Mouse (Mus musculus): ENCODE results near the gene Capn2. TPM values are rescaled to one million over a fixed set of nuclear protein-coding genes. Genes with fewer than 3 reads are reported as not detected.

The Capn2 gene
- total and polyA plus RNA-seq, 2 experiments from 2014 or later, result 82.1 to 88.2 TPM

DNA sequence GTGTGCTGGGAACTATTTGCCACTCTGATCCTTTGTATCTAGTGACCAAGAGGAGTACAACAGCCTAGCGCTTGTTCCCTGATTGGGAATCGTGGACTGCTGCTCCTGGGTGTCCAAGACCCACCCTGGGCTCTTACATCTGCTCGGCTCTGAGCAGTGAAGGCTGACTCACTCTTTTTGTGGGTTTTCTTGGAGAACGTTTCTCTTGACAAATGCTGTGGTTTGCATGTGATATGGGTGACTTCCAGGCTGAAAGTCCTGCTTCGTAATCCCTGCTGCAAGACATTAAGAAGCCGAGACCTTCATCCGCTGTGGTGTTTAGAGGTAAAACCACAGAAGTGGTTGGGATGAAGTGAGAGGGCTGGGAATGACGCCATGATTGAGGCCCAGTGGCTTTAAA is 25.7 kb upstream of the Capn2 start:
- Histone ChIP-seq H3K27ac (ENCODE audit: low read depth, low read length) (no peak overlapping the region), H3K27me3 (ENCODE audit: insufficient read depth, low read length) (no peaks in the 10 kb centered on the region), H3K4me3 (ENCODE audit: low read depth, low read length) (no peak overlapping the region), H3K9me3 (ENCODE audit: low read length) (no peaks in the 10 kb centered on the region), H3K36me3 (ENCODE audit: insufficient read depth, low read length) (no peaks in the 10 kb centered on the region), H3K4me1 (ENCODE audit: insufficient read depth, low read length) (no peaks in the 10 kb centered on the region), H3K4me2 (ENCODE audit: low read depth, low read length, poor library complexity, severe bottlenecking) (no peak overlapping the region), H3K9ac (replicated peaks; ENCODE audit: low read length, poor library complexity, severe bottlenecking) (no peak overlapping the region)
- DNase-seq (ENCODE audit: low spot score) (no peak), ATAC-seq (ENCODE audit: low FRiP score) (no peak)
- WGBS, result 82% methylated on average over 8 of the region's 8 CpGs
- TF ChIP-seq CTCF (IDR thresholded peaks at IDR 0.05), result no peak

DNA sequence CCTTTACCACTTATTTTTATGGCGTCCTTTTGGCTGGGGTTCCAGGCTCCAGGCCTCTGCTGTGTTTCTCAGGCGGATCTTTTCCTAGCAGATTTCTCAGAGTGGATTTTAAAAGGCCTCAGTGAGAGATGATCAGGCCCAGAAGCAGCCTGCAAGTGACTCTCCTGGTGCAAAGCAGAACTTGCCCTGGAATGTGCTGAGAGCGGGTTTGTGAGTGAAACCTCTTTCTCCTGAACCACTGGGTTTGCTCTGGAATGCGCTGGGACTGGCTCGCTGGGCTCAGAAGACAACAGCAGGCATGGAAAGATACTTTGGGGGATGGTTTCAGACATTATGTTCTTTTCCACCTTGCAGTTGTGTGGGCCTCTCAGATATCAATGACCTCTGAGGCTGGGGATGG is 24.7 kb upstream of the Capn2 start:
- H3K9me3 ChIP-seq (ENCODE audit: low read length), result no peaks in the 10 kb centered on the region
- TF ChIP-seq CTCF (IDR thresholded peaks at IDR 0.05), result no peak
- WGBS, result 79% methylated on average over 5 of the region's 5 CpGs
- no peak overlapping the region for H3K4me3 ChIP-seq (ENCODE audit: low read depth, low read length)
- no peak overlapping the region for H3K27ac ChIP-seq (ENCODE audit: low read depth, low read length)
- no peaks in the 10 kb centered on the region for H3K27me3 ChIP-seq (ENCODE audit: insufficient read depth, low read length)
- ATAC-seq (ENCODE audit: low FRiP score) (no peak), DNase-seq (ENCODE audit: low spot score) (no peak)
- H3K4me2 ChIP-seq (ENCODE audit: low read depth, low read length, poor library complexity, severe bottlenecking), result no peak overlapping the region
- no peaks in the 10 kb centered on the region for H3K36me3 ChIP-seq (ENCODE audit: insufficient read depth, low read length)
- H3K9ac ChIP-seq (replicated peaks; ENCODE audit: low read length, poor library complexity, severe bottlenecking), result no peak overlapping the region
- no peaks in the 10 kb centered on the region for H3K4me1 ChIP-seq (ENCODE audit: insufficient read depth, low read length)

DNA sequence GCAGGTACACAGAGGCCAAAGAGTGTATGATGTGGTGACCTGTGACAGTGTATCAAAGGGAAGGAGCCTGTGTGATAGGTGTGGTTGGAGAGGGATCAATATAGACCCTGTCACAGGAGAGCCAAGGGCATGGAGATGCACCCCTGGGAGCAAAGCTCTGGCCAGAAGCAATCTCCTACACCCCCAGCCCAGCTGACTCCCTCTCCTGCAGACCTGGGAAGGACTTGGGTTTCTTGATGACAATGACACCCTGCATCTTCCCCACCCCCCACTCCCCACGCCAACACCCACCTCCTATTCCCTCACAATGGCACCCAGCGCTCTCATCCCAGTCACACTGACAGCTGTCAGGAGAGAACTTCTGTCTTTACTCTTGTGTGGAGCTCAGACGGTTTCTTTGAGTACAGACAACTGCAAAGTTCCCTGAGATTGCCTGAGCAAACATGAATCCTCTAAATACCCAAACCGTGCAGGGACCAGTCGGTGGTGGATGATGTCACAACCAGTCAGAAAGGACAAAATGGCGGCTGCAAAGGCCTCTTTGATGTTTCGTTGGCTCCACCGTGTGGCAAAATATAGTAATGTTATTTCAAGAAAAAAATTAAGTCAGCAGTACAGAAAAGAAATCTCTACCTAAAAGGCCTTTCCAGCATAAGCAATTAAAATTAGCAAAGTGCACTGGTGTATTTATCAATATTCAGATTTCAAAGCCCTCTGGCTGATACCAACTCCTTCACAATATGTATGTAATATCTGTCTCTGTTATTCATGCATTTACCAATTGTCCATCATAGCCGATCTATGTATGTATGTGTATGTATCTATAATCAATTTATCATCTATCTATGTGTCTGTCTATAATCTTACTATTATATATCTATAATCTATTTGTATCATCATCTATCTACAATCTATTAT is 21.9 kb upstream of the Capn2 start:
- TF ChIP-seq CTCF (IDR thresholded peaks at IDR 0.05), result peak; percentile 85
- H3K4me1 ChIP-seq (ENCODE audit: insufficient read depth, low read length), result no peaks in the 10 kb centered on the region
- peak overlapping the region; percentile 57 for H3K27ac ChIP-seq (ENCODE audit: low read depth, low read length)
- peak overlapping the region; percentile 51 for H3K4me2 ChIP-seq (ENCODE audit: low read depth, low read length, poor library complexity, severe bottlenecking)
- peak; percentile 84 for ATAC-seq (ENCODE audit: low FRiP score)
- no peaks in the 10 kb centered on the region for H3K9me3 ChIP-seq (ENCODE audit: low read length)
- 18% methylated on average over 9 of the region's 9 CpGs for WGBS
- no peaks in the 10 kb centered on the region for H3K36me3 ChIP-seq (ENCODE audit: insufficient read depth, low read length)
- peak; percentile 95 for DNase-seq (ENCODE audit: low spot score)
- H3K27me3 ChIP-seq (ENCODE audit: insufficient read depth, low read length), result no peaks in the 10 kb centered on the region
- H3K9ac ChIP-seq (replicated peaks; ENCODE audit: low read length, poor library complexity, severe bottlenecking), result peak overlapping the region; percentile 48
- peak overlapping the region; percentile 29 for H3K4me3 ChIP-seq (ENCODE audit: low read depth, low read length)

DNA sequence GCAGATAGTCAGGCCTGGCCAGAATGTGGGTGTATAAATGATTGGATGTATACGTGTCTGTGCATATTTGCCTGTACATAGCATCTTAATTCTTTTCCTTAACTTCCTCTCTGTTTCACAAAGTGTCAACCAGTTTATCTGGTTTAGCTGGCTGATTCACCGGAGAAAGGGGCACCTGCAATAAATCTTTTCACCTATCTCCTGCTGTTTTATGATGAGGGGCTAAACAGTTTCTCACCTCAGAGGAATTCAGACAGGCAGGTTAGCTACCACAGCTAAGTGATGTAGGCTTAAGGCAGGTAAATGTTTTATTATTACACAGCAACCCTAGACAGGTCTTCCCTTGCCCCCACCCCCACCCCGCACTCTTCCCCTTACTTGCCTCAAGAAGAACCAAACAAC is 17.7 kb upstream of the Capn2 start:
- ATAC-seq (ENCODE audit: low FRiP score), result no peak
- H3K4me2 ChIP-seq (ENCODE audit: low read depth, low read length, poor library complexity, severe bottlenecking), result no peak overlapping the region
- H3K27ac ChIP-seq (ENCODE audit: low read depth, low read length), result no peak overlapping the region
- DNase-seq (ENCODE audit: low spot score), result no peak
- H3K9ac ChIP-seq (replicated peaks; ENCODE audit: low read length, poor library complexity, severe bottlenecking), result no peak overlapping the region
- 86% methylated on average over 3 of the region's 3 CpGs for WGBS
- no peaks in the 10 kb centered on the region for H3K4me1 ChIP-seq (ENCODE audit: insufficient read depth, low read length)
- no peaks in the 10 kb centered on the region for H3K36me3 ChIP-seq (ENCODE audit: insufficient read depth, low read length)
- H3K4me3 ChIP-seq (ENCODE audit: low read depth, low read length), result no peak overlapping the region
- no peak for TF ChIP-seq CTCF (IDR thresholded peaks at IDR 0.05)
- H3K9me3 ChIP-seq (ENCODE audit: low read length), result no peaks in the 10 kb centered on the region
- H3K27me3 ChIP-seq (ENCODE audit: insufficient read depth, low read length), result no peaks in the 10 kb centered on the region

DNA sequence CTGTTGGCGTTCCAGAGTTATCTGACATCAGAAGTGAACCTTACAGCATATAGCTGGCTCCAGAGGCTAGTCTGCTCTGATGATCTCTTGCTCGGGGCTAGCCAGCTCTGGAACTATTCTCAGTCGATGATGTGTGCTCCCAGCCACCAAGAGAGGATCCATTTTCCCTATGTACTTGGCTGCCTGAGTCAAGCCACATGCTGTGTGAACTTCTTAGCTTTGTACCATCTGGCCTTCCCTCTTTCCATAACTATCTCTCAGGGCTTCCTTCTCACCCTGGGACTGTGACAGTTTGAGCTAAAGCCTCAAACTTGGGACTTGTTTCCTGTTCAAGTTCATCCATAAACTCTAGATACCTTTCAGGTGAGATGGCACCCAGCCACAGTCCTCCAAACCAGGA is 16.2 kb upstream of the Capn2 start:
- H3K27ac ChIP-seq (ENCODE audit: low read depth, low read length), result no peak overlapping the region
- H3K4me3 ChIP-seq (ENCODE audit: low read depth, low read length), result no peak overlapping the region
- H3K27me3 ChIP-seq (ENCODE audit: insufficient read depth, low read length), result no peaks in the 10 kb centered on the region
- 80% methylated on average over 3 of the region's 3 CpGs for WGBS
- H3K36me3 ChIP-seq (ENCODE audit: insufficient read depth, low read length), result no peaks in the 10 kb centered on the region
- H3K9ac ChIP-seq (replicated peaks; ENCODE audit: low read length, poor library complexity, severe bottlenecking), result no peak overlapping the region
- peaks cover 1% of the 10 kb centered on the region; the same call in 1 of the 2 replicates for H3K4me1 ChIP-seq (ENCODE audit: insufficient read depth, low read length)
- no peaks in the 10 kb centered on the region for H3K9me3 ChIP-seq (ENCODE audit: low read length)
- ATAC-seq (ENCODE audit: low FRiP score), result no peak
- H3K4me2 ChIP-seq (ENCODE audit: low read depth, low read length, poor library complexity, severe bottlenecking), result no peak overlapping the region
- no peak for TF ChIP-seq CTCF (IDR thresholded peaks at IDR 0.05)
- DNase-seq (ENCODE audit: low spot score), result no peak
